Comparison of ENCODE assay signal across 8 mouse cellular contexts in genomic region chr7:30193013-30193412, GRCm38 (mm10). TPM values are rescaled to one million over a fixed set of nuclear protein-coding genes. Genes with fewer than 3 reads are reported as not detected.
DNase-seq lines count a peak whose midpoint lies in the region; ATAC-seq and TF ChIP-seq lines count a peak whose summit lies in the region.

No protein-coding gene starts in this region.

- H3K36me3 ChIP-seq in embryonic facial prominence, embryonic 11.5 days (replicated peaks; ENCODE audit: control insufficient read depth, insufficient read depth, low read depth, low read length): no peaks in the 10 kb centered on the region; the same call in 1 of the 2 replicates
- peaks cover 45% of the 10 kb centered on the region for H3K36me3 ChIP-seq in intestine, embryonic 14.5 days (ENCODE audit: control insufficient read depth, insufficient read depth, low read length)
- H3K36me3 ChIP-seq in neural tube, embryonic 12.5 days: peaks cover 38% of the 10 kb centered on the region

- H3K4me2 ChIP-seq in embryonic facial prominence, embryonic 11.5 days (ENCODE audit: low read depth, low read length): peak overlapping the region; percentile 77
- peak overlapping the region; percentile 83 for H3K4me2 ChIP-seq in intestine, embryonic 14.5 days (ENCODE audit: low read length)
- H3K4me2 ChIP-seq in neural tube, embryonic 12.5 days (replicated peaks): peak overlapping the region; percentile 88

- H3K4me1 ChIP-seq in embryonic facial prominence, embryonic 11.5 days (ENCODE audit: control insufficient read depth, insufficient read depth, low read length): peaks cover 3% of the 10 kb centered on the region
- H3K4me1 ChIP-seq in intestine, embryonic 14.5 days (replicated peaks; ENCODE audit: control insufficient read depth, insufficient read depth, low read length): peaks cover 12% of the 10 kb centered on the region
- peaks cover 23% of the 10 kb centered on the region for H3K4me1 ChIP-seq in neural tube, embryonic 12.5 days

- DNase-seq in left cerebral cortex, adult 2 months (ENCODE audit: extremely low spot score in 1 of 2, low spot score in 2 of 2): no peak
- no peak for DNase-seq in left cerebral cortex, postnatal 4 days
- DNase-seq in embryonic facial prominence, embryonic 11.5 days (ENCODE audit: low spot score): peak; percentile 48
- no peak for DNase-seq in intestine, embryonic 14.5 days (ENCODE audit: low spot score)
- DNase-seq in ovary, postnatal 10 days (ENCODE audit: low spot score): no peak
- no peak for DNase-seq in right cerebral cortex, postnatal 10 days (ENCODE audit: low spot score in 2 of 2)
- no peak for DNase-seq in urinary bladder, postnatal 25 days (ENCODE audit: low spot score)

- intact Hi-C loops in left cerebral cortex, adult 2 months (cut with DNase I): no loop called here
- intact Hi-C loops in left cerebral cortex, postnatal 4 days (cut with DNase I): no loop called here

- H3K27me3 ChIP-seq in embryonic facial prominence, embryonic 11.5 days (ENCODE audit: control insufficient read depth, insufficient read depth, low read length): no peaks in the 10 kb centered on the region
- no peaks in the 10 kb centered on the region for H3K27me3 ChIP-seq in intestine, embryonic 14.5 days (replicated peaks; ENCODE audit: control insufficient read depth, insufficient read depth, low read length)
- no peaks in the 10 kb centered on the region for H3K27me3 ChIP-seq in neural tube, embryonic 12.5 days (replicated peaks)

- 16% methylated on average over 9 of the region's 9 CpGs for WGBS in embryonic facial prominence, embryonic 11.5 days
- 29% methylated on average over 9 of the region's 9 CpGs for WGBS in intestine, embryonic 14.5 days
- 13% methylated on average over 9 of the region's 9 CpGs for WGBS in neural tube, embryonic 12.5 days

- peak overlapping the region; percentile 65 for H3K9ac ChIP-seq in embryonic facial prominence, embryonic 11.5 days (replicated peaks; ENCODE audit: low read length)
- peak overlapping the region; percentile 83 for H3K9ac ChIP-seq in intestine, embryonic 14.5 days (ENCODE audit: low read length)
- peak overlapping the region; percentile 72 for H3K9ac ChIP-seq in neural tube, embryonic 12.5 days

- H3K4me3 ChIP-seq in left cerebral cortex, adult 2 months: peak overlapping the region; percentile 68
- peak overlapping the region; percentile 68 for H3K4me3 ChIP-seq in embryonic facial prominence, embryonic 11.5 days (ENCODE audit: low read depth, low read length)
- peak overlapping the region; percentile 90 for H3K4me3 ChIP-seq in intestine, embryonic 14.5 days (ENCODE audit: low read depth, low read length)
- peak overlapping the region; percentile 73 for H3K4me3 ChIP-seq in neural tube, embryonic 12.5 days

- H3K27ac ChIP-seq in left cerebral cortex, adult 2 months: no peak overlapping the region
- H3K27ac ChIP-seq in embryonic facial prominence, embryonic 11.5 days (replicated peaks; ENCODE audit: low read depth, low read length): no peak overlapping the region
- 0 out of 2 replicates have a peak overlapping the region, but pooled peaks have one; percentile 86 for H3K27ac ChIP-seq in intestine, embryonic 14.5 days (ENCODE audit: low read depth)
- no peak overlapping the region for H3K27ac ChIP-seq in neural tube, embryonic 12.5 days

- H3K9me3 ChIP-seq in embryonic facial prominence, embryonic 11.5 days (replicated peaks; ENCODE audit: control insufficient read depth, low read length): no peaks in the 10 kb centered on the region
- H3K9me3 ChIP-seq in intestine, embryonic 14.5 days (ENCODE audit: control insufficient read depth, low read length): no peaks in the 10 kb centered on the region
- H3K9me3 ChIP-seq in neural tube, embryonic 12.5 days: no peaks in the 10 kb centered on the region

- no peak; the same call in 1 of the 2 replicates for ATAC-seq in embryonic facial prominence, embryonic 11.5 days (replicated peaks; ENCODE audit: insufficient number of reproducible peaks, low FRiP score, low TSS enrichment, low read depth)
- ATAC-seq in intestine, embryonic 14.5 days (replicated peaks; ENCODE audit: low FRiP score, low TSS enrichment, low read depth): peak; percentile 22; the same call in 1 of the 2 replicates
- no peak for ATAC-seq in neural tube, embryonic 12.5 days (ENCODE audit: low FRiP score, low read depth)

- no peak for TF ChIP-seq CTCF in left cerebral cortex, adult 2 months (IDR thresholded peaks at IDR 0.05)

RNA-seq across cellular contexts. Expression of gene Capns1, which starts 5.6 kb away (rescaled TPM):
- 100 to 1,000 TPM; 173 to 175 TPM for total RNA-seq in left cerebral cortex, adult 2 months (2021)
- 100 to 1,000 TPM; 193 to 198 TPM for total RNA-seq in left cerebral cortex, postnatal 4 days (2021)
- 56.8 and 56.9 TPM in 2 replicates for polyA plus RNA-seq in embryonic facial prominence, embryonic 11.5 days (2014; fragmentation: Nextera tagmentation; extraction: Ambion mirVana)
- 81.9 and 85.4 TPM in 2 replicates for polyA plus RNA-seq in intestine, embryonic 14.5 days (2014; fragmentation: Nextera tagmentation; extraction: Ambion mirVana)
- polyA plus RNA-seq in neural tube, embryonic 12.5 days (2016; fragmentation: Nextera tagmentation; extraction: Ambion mirVana): 73.3 and 78.3 TPM in 2 replicates

RNA-seq across cellular contexts. Expression of gene Cox7a1, which starts 9.1 kb away (rescaled TPM):
- 1 to 10 TPM; 2.9 to 7.2 TPM for total RNA-seq in left cerebral cortex, adult 2 months (2021)
- 1 to 10 TPM; 1.5 to 2.0 TPM for total RNA-seq in left cerebral cortex, postnatal 4 days (2021)
- 2.4 and 3.0 TPM in 2 replicates for polyA plus RNA-seq in embryonic facial prominence, embryonic 11.5 days (2014; fragmentation: Nextera tagmentation; extraction: Ambion mirVana)
- polyA plus RNA-seq in intestine, embryonic 14.5 days (2014; fragmentation: Nextera tagmentation; extraction: Ambion mirVana): 5.8 and 11.3 TPM in 2 replicates
- 2.9 and 5.8 TPM in 2 replicates for polyA plus RNA-seq in neural tube, embryonic 12.5 days (2016; fragmentation: Nextera tagmentation; extraction: Ambion mirVana)

RNA-seq across cellular contexts. Expression of gene Zfp146, which starts 23.5 kb away (rescaled TPM):
- total RNA-seq in left cerebral cortex, adult 2 months (2021): 10 to 100 TPM; 47.3 to 49.9 TPM
- 10 to 100 TPM; 66.8 to 68.1 TPM for total RNA-seq in left cerebral cortex, postnatal 4 days (2021)
- 19.8 and 23.0 TPM in 2 replicates for polyA plus RNA-seq in embryonic facial prominence, embryonic 11.5 days (2014; fragmentation: Nextera tagmentation; extraction: Ambion mirVana)
- 16.0 and 16.3 TPM in 2 replicates for polyA plus RNA-seq in intestine, embryonic 14.5 days (2014; fragmentation: Nextera tagmentation; extraction: Ambion mirVana)
- polyA plus RNA-seq in neural tube, embryonic 12.5 days (2016; fragmentation: Nextera tagmentation; extraction: Ambion mirVana): 14.6 and 15.6 TPM in 2 replicates

RNA-seq across cellular contexts. Expression of gene Polr2i, which starts 38.7 kb away (rescaled TPM):
- total RNA-seq in left cerebral cortex, adult 2 months (2021): 10 to 100 TPM; 53.3 to 56.3 TPM
- 10 to 100 TPM; 94.9 to 96.9 TPM for total RNA-seq in left cerebral cortex, postnatal 4 days (2021)
- polyA plus RNA-seq in embryonic facial prominence, embryonic 11.5 days (2014; fragmentation: Nextera tagmentation; extraction: Ambion mirVana): 166 and 177 TPM in 2 replicates
- 159 and 161 TPM in 2 replicates for polyA plus RNA-seq in intestine, embryonic 14.5 days (2014; fragmentation: Nextera tagmentation; extraction: Ambion mirVana)
- polyA plus RNA-seq in neural tube, embryonic 12.5 days (2016; fragmentation: Nextera tagmentation; extraction: Ambion mirVana): 156 and 166 TPM in 2 replicates

RNA-seq across cellular contexts. Expression of gene Tbcb, which starts 39.1 kb away (rescaled TPM):
- 100 to 1,000 TPM; 125 to 133 TPM for total RNA-seq in left cerebral cortex, adult 2 months (2021)
- 100 to 1,000 TPM; 229 to 238 TPM for total RNA-seq in left cerebral cortex, postnatal 4 days (2021)
- polyA plus RNA-seq in embryonic facial prominence, embryonic 11.5 days (2014; fragmentation: Nextera tagmentation; extraction: Ambion mirVana): 245 and 256 TPM in 2 replicates
- 147 and 157 TPM in 2 replicates for polyA plus RNA-seq in intestine, embryonic 14.5 days (2014; fragmentation: Nextera tagmentation; extraction: Ambion mirVana)
- polyA plus RNA-seq in neural tube, embryonic 12.5 days (2016; fragmentation: Nextera tagmentation; extraction: Ambion mirVana): 292 and 299 TPM in 2 replicates
